Mouse (Mus musculus): ENCODE results near the gene 5430403G16Rik.
"Not testable (repeated sequence)": the region's sequence is repeated elsewhere in the genome, so short reads cannot be mapped to it uniquely, and the experiment has no call there.

The 5430403G16Rik gene

GRCm38 (mm10) chr5:109690537-109691201, at the start of gene 5430403G16Rik:
Gene 5430403G16Rik (minus strand): TSS chr5:109691041.
- peak; percentile 70 to 71 for DNase-seq (ENCODE audit: low spot score in 2 of 2)

GRCm38 (mm10) chr5:109717341-109717740, 26.5 kb upstream of the 5430403G16Rik start:
- DNase-seq (ENCODE audit: low spot score in 2 of 2) = not testable (repeated sequence)

GRCm38 (mm10) chr5:109691205-109691965, 544 bp upstream of the 5430403G16Rik start:
- DNase-seq (ENCODE audit: low spot score in 2 of 2) = not testable (repeated sequence)

- DNase-seq (ENCODE audit: low spot score in 2 of 2) = no peak
Observed at GRCm38 (mm10) chr5:109682921-109683320, 7.9 kb downstream of the 5430403G16Rik start.

Data from natural killer cell, adult 2 months (primary cell).